Mouse (Mus musculus) heart, postnatal 0 days (tissue): ENCODE data around the gene Rnf157. TPM values are rescaled to one million over a fixed set of nuclear protein-coding genes. Genes with fewer than 3 reads are reported as not detected.

Source experiments
- ATAC-seq: fragments of 200-750 bp; cut with Nextera tagmentation; 2 replicates; pipeline ENCODE4 v1.8.0; 2017; ENCODE audit warnings: low read depth, moderate number of reproducible peaks, moderate library complexity; ENCODE audit not compliant: insufficient read depth
- DNase-seq: peaks from one replicate; pipeline ENCODE4 v3.0.0-alpha.2; 2016; ENCODE audit warnings: low spot score
- H3K27ac ChIP-seq: fragments of 300-500 bp; sonication (generic); 2 replicates; pipeline ENCODE4 v1.5.1; 2014; ENCODE audit warnings: low read depth, mild to moderate bottlenecking
- H3K27me3 ChIP-seq: fragments of 300-500 bp; sonication (generic); 2 replicates; pipeline ENCODE4 v1.6.1; 2014; ENCODE audit warnings: low read length, mixed read lengths; ENCODE audit not compliant: control insufficient read depth, insufficient read depth
- H3K36me3 ChIP-seq: fragments of 300-500 bp; sonication (generic); replicated peaks from 2 replicates; pipeline ENCODE4 v1.6.1; 2014; ENCODE audit warnings: low read length, mixed read lengths; ENCODE audit not compliant: control insufficient read depth, insufficient read depth
- H3K4me1 ChIP-seq: fragments of 300-500 bp; sonication (generic); 2 replicates; pipeline ENCODE4 v1.6.1; 2014; ENCODE audit warnings: antibody characterized with exemption; ENCODE audit not compliant: control insufficient read depth, insufficient read depth
- H3K4me2 ChIP-seq: fragments of 300-500 bp; sonication (generic); 2 replicates; pipeline ENCODE4 v1.6.1; 2014; ENCODE audit warnings: low read depth, mild to moderate bottlenecking, low read length, moderate library complexity
- H3K4me3 ChIP-seq: fragments of 300-500 bp; sonication (generic); 2 replicates; pipeline ENCODE4 v1.5.1; 2014; ENCODE audit warnings: low read depth, low read length
- H3K9ac ChIP-seq: fragments of 300-500 bp; sonication (generic); replicated peaks from 2 replicates; pipeline ENCODE4 v1.6.1; 2014; ENCODE audit warnings: low read depth, low read length, mixed read lengths
- H3K9me3 ChIP-seq: fragments of 300-500 bp; sonication (generic); replicated peaks from 2 replicates; pipeline ENCODE4 v1.6.1; 2016; ENCODE audit warnings: low read length; ENCODE audit not compliant: control insufficient read depth
- CTCF ChIP-seq: IDR thresholded peaks from 2 replicates; pipeline ENCODE4 v1.5.1; 2016; ENCODE audit warnings: antibody characterized with exemption, control low read depth, low read depth
- EP300 ChIP-seq: IDR thresholded peaks from 2 replicates; pipeline ENCODE4 v1.6.1; 2016; ENCODE audit warnings: antibody characterized with exemption, low read depth
- WGBS: fragments of 180-500 bp; shearing (Covaris S2); extraction: QIAGEN DNeasy Blood & Tissue Kit; methylation state at CpG from one replicate; pipeline ENCODE4 v1.1.7; 2014; 5-methylcytosine and 5-hydroxymethylcytosine counted together
- polyA plus RNA-seq: library from polyadenylated mRNA; unstranded; fragments of >200 nt; fragmentation: Nextera tagmentation; extraction: Ambion mirVana; gene quantifications from 2 replicates; pipeline ENCODE4 v1.2.1, GENCODE M21; 2015
- total RNA-seq: library from RNA; depleted of rRNA; stranded (reverse); fragments of >200 nt; gene quantifications from 2 replicates; pipeline ENCODE4 v1.2.3, GENCODE M21; 2014; ENCODE audit warnings: low replicate concordance

The Rnf157 gene
- total and polyA plus RNA-seq, 2 experiments from 2014 or later: 3.5 to 10.8 TPM

DNA sequence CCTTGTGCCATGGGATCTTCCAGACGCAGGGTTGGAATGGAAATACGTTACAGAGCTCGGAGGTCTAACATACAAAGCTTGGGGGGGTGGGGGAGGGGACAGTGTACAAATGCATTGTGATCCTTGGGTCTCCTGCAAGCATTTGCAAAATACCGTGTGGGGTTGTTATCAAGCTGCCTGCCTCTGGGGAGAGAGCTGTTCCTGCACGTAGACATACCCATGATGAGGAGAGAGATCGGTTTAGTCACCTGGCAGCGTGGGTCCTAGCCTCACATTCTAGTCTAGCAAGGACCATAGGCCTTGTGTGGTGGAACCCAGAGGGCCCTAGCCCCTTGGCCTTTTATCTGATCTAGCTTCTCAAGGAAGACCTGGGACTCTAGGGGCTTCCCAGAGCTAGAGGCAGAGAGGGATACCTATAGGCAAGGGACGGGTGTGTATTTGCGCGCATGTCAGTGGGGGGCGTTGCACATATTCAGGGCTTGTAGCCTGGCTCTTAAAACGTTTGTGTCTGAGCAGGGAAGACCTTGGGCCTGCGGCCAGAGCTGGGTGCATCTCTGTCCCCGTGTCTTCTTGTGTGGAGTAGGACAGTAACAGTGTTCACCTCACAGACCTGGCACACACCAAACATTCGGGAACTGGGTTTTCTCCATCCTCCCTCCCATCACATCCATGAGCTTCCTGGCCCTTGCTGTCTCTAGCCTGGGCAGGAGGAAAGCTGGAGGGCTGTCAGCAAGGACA is 29.5 kb upstream of the Rnf157 start:
- ATAC-seq (no peak), DNase-seq (no peak)
- peaks cover 12% of the 10 kb centered on the region for H3K36me3 ChIP-seq
- no peak overlapping the region for H3K4me2 ChIP-seq
- peaks cover 11% of the 10 kb centered on the region for H3K27me3 ChIP-seq
- no peak overlapping the region for H3K4me3 ChIP-seq
- H3K27ac ChIP-seq: no peak overlapping the region
- H3K9me3 ChIP-seq: no peaks in the 10 kb centered on the region
- H3K4me1 ChIP-seq: peaks cover 14% of the 10 kb centered on the region
- H3K9ac ChIP-seq: no peak overlapping the region
- 69% methylated on average over 15 of the region's 15 CpGs for WGBS
- no peak for TF ChIP-seq EP300
- TF ChIP-seq CTCF: no peak

DNA sequence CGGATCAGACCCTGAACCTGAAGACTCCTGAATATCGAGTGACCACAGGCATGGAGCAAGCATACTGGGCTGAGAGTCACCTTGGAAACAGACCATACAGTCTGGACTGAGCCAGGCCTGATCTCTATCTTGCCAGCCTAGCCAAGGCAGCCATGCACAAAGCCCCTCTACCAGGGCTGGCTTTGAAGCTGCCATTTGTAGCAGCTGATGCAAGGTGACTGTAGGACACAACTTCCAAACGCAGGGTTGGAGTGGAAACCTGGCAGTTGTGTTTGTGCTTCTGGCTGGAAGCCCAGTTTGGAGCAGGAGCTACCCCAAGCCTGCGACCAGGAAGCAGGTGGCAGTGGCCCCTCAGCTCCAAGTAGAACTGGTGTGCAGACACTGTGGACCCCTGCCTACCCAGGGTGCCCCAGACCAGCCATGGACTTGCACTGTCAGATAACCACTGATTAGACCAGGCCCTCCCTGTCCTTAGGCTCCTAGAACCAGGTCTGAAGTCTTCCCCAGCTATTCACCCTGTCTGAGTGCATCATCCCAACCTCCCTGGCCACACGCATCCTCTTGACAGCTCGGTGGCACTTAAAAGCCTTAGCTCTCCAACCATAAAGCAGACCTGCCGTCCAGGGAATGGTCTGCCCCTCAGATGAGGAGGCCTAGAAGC is 27.7 kb upstream of the Rnf157 start:
- H3K27me3 ChIP-seq: no peaks in the 10 kb centered on the region
- peak; percentile 28 for ATAC-seq
- peaks cover 19% of the 10 kb centered on the region for H3K36me3 ChIP-seq
- peak; percentile 40 for DNase-seq
- H3K4me3 ChIP-seq: no peak overlapping the region
- no peak overlapping the region for H3K9ac ChIP-seq
- H3K4me1 ChIP-seq: peaks cover 30% of the 10 kb centered on the region
- peak overlapping the region; percentile 43 for H3K27ac ChIP-seq
- no peak for TF ChIP-seq EP300
- 42% methylated on average over 7 of the region's 7 CpGs for WGBS
- no peaks in the 10 kb centered on the region for H3K9me3 ChIP-seq
- H3K4me2 ChIP-seq: no peak overlapping the region

- no peaks in the 10 kb centered on the region for H3K27me3 ChIP-seq
- H3K4me2 ChIP-seq: no peak overlapping the region
- whole genome bisulfite sequencing: 79% methylated on average over 19 of the region's 19 CpGs
- no peak for TF ChIP-seq CTCF
- H3K9ac ChIP-seq: no peak overlapping the region
- H3K27ac ChIP-seq: peak overlapping the region; percentile 43
- no peak for ATAC-seq
- H3K9me3 ChIP-seq: no peaks in the 10 kb centered on the region
- no peak overlapping the region for H3K4me3 ChIP-seq
- DNase-seq: no peak
- peaks cover 35% of the 10 kb centered on the region for H3K4me1 ChIP-seq
- H3K36me3 ChIP-seq: peaks cover 19% of the 10 kb centered on the region
Observed at GRCm38 (mm10) chr11:116439269-116440240, 26.7 kb upstream of the Rnf157 start.

DNA sequence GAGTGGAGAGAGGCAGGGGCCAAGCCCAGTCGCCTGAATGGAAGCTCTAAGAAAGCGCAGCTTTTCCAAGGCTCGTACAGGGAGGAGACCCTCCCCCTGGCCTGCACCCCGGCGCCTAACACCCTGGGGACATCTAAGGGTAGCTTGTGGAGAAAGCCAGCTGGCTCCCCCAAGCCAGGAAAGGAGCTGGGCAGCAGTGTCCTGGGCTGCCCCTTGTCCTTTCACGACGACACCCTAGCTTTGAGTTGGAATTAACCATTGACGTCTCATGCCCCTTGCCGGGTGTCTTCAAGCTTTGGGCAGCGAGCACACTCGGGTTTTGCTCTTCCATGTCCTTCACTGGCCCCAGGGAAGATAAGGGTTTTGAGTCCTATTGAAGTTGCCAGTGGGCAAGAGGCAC is 24.7 kb upstream of the Rnf157 start:
- Histone ChIP-seq H3K4me3 (no peak overlapping the region), H3K27me3 (no peaks in the 10 kb centered on the region), H3K4me1 (peaks cover 35% of the 10 kb centered on the region), H3K27ac (peak overlapping the region; percentile 77), H3K9me3 (no peaks in the 10 kb centered on the region), H3K36me3 (peaks cover 19% of the 10 kb centered on the region), H3K9ac (0 out of 2 replicates have a peak overlapping the region, but pooled peaks have one; percentile 32), H3K4me2 (peak overlapping the region; percentile 82; the same call in 1 of the 2 replicates)
- DNase-seq (no peak), ATAC-seq (no peak)
- 61% methylated on average over 11 of the region's 11 CpGs for WGBS
- no peak for TF ChIP-seq EP300
- no peak for TF ChIP-seq CTCF

GRCm38 (mm10) chr11:116436725-116437331 is 24.0 kb upstream of the Rnf157 start:
- TF ChIP-seq CTCF: no peak
- TF ChIP-seq EP300: no peak
- no peaks in the 10 kb centered on the region for H3K27me3 ChIP-seq
- ATAC-seq (no peak), DNase-seq (peak; percentile 55)
- H3K9ac ChIP-seq: peak overlapping the region; percentile 32
- no peak overlapping the region for H3K4me3 ChIP-seq
- H3K9me3 ChIP-seq: no peaks in the 10 kb centered on the region
- WGBS: 11% methylated on average over 4 of the region's 4 CpGs
- peaks cover 35% of the 10 kb centered on the region for H3K4me1 ChIP-seq
- peaks cover 19% of the 10 kb centered on the region for H3K36me3 ChIP-seq
- peak overlapping the region; percentile 82 for H3K4me2 ChIP-seq
- H3K27ac ChIP-seq: peak overlapping the region; percentile 77
